Mouse (Mus musculus) MEL (cell line): ENCODE data around the gene Itgb8. TPM values are rescaled to one million over a fixed set of nuclear protein-coding genes. Genes with fewer than 3 reads are reported as not detected.

Experiments
- DNase-seq: peaks from one replicate; pipeline ENCODE4 v3.0.0; 2011; ENCODE audit warnings: low read depth, low spot score
- H3K27ac ChIP-seq: 2 replicates; pipeline ENCODE4 v1.5.1; 2012; ENCODE audit warnings: low read depth, mild to moderate bottlenecking, control low read depth, low read length, moderate library complexity; ENCODE audit not compliant: control insufficient read depth
- H3K27me3 ChIP-seq, 2 experiments: fragments of 150-350 bp in 1 of 2; sonication (generic) in 1 of 2; 2 replicates each; pipeline ENCODE4 v1.6.1; 2012; ENCODE audit warnings: low read length in 2 of 2, mild to moderate bottlenecking in 2 of 2, improper control_type of control experiment in 1 of 2, moderate library complexity in 1 of 2; ENCODE audit not compliant: insufficient read depth in 2 of 2, control insufficient read depth in 1 of 2
- H3K36me3 ChIP-seq, 2 experiments: 2 replicates each; pipeline ENCODE4 v1.6.1; 2012 to 2014; ENCODE audit warnings: low read length in 2 of 2, improper control_type of control experiment in 1 of 2, inconsistent platforms in 1 of 2, mild to moderate bottlenecking in 1 of 2; ENCODE audit not compliant: insufficient read depth in 2 of 2, control insufficient read depth in 1 of 2
- H3K4me1 ChIP-seq, 2 experiments: fragments of 150-350 bp in 1 of 2; sonication (generic) in 1 of 2; 2 replicates each; pipeline ENCODE4 v1.6.1; 2012; ENCODE audit warnings: low read length in 2 of 2, improper control_type of control experiment in 1 of 2, mild to moderate bottlenecking in 1 of 2; ENCODE audit not compliant: insufficient read depth in 2 of 2, control insufficient read depth in 1 of 2
- H3K4me3 ChIP-seq, 2 experiments: fragments of 150-350 bp in 1 of 2; sonication (generic) in 1 of 2; 2 replicates each; pipeline ENCODE4 v1.5.1; 2012; ENCODE audit warnings: low read depth in 2 of 2, low read length in 2 of 2, mild to moderate bottlenecking in 2 of 2, moderate library complexity in 2 of 2, control low read depth in 1 of 2, improper control_type of control experiment in 1 of 2; ENCODE audit not compliant: control insufficient read depth in 1 of 2, insufficient read depth in 1 of 2
- H3K79me2 ChIP-seq: 2 replicates; pipeline ENCODE4 v1.6.1; 2012; ENCODE audit warnings: mild to moderate bottlenecking, low read length, moderate library complexity; ENCODE audit not compliant: control insufficient read depth, poor library complexity, insufficient read depth
- H3K9ac ChIP-seq: 2 replicates; pipeline ENCODE4 v1.6.1; 2012; ENCODE audit warnings: low read depth, mild to moderate bottlenecking, control low read depth, low read length, moderate library complexity; ENCODE audit not compliant: control insufficient read depth, poor library complexity, severe bottlenecking
- H3K9me3 ChIP-seq: fragments of 150-350 bp; sonication (generic); replicated peaks from 2 replicates; pipeline ENCODE4 v1.6.1; 2012; ENCODE audit warnings: mild to moderate bottlenecking, low read length, improper control_type of control experiment, moderate library complexity; ENCODE audit not compliant: insufficient read depth
- CHD1 ChIP-seq: IDR thresholded peaks from 2 replicates; pipeline ENCODE4 v1.6.1; 2012; ENCODE audit warnings: low read depth, mild to moderate bottlenecking, inconsistent platforms, low read length, improper control_type of control experiment
- CTCF ChIP-seq, 3 experiments: IDR thresholded peaks in 2 of 3; conservative IDR thresholded peaks in 1 of 3; 2 replicates each; pipeline ENCODE4 v1.5.1; 2011 to 2012; ENCODE audit warnings: low read length in 3 of 3, low read depth in 2 of 3, mild to moderate bottlenecking in 2 of 3, improper control_type of control experiment in 1 of 3, inconsistent platforms in 1 of 3, mixed read lengths in 1 of 3, moderate library complexity in 1 of 3; ENCODE audit not compliant: control insufficient read depth in 1 of 3, insufficient read depth in 1 of 3, poor library complexity in 1 of 3, severe bottlenecking in 1 of 3
- E2F4 ChIP-seq: IDR thresholded peaks from 2 replicates; pipeline ENCODE4 v1.6.1; 2011; ENCODE audit warnings: low read depth, low read length, improper control_type of control experiment, borderline replicate concordance
- ETS1 ChIP-seq: IDR thresholded peaks from 2 replicates; pipeline ENCODE4 v1.6.1; 2012; ENCODE audit warnings: low read depth, mild to moderate bottlenecking, inconsistent platforms, low read length, improper control_type of control experiment, moderate library complexity
- GATA1 ChIP-seq: IDR thresholded peaks from 2 replicates; pipeline ENCODE4 v1.6.1; 2011; ENCODE audit warnings: low read depth, low read length, improper control_type of control experiment
- HCFC1 ChIP-seq: IDR thresholded peaks from 2 replicates; pipeline ENCODE4 v1.6.1; 2012; ENCODE audit warnings: low read depth, mild to moderate bottlenecking, inconsistent platforms, low read length, improper control_type of control experiment, moderate library complexity
- KAT2A ChIP-seq: conservative IDR thresholded peaks from 2 replicates; pipeline ENCODE4 v1.6.1; 2012; ENCODE audit warnings: low read depth, low read length, improper control_type of control experiment, inconsistent platforms
- MAZ ChIP-seq: IDR thresholded peaks from 2 replicates; pipeline ENCODE4 v1.6.1; 2012; ENCODE audit warnings: low read depth, mild to moderate bottlenecking, inconsistent platforms, low read length, improper control_type of control experiment
- MEF2A ChIP-seq: IDR thresholded peaks from 2 replicates; pipeline ENCODE4 v1.6.1; 2014; ENCODE audit warnings: low read depth, mild to moderate bottlenecking, inconsistent platforms, low read length, improper control_type of control experiment; ENCODE audit not compliant: poor library complexity, insufficient replicate concordance, severe bottlenecking; ENCODE audit errors: extremely low read depth
- MYB ChIP-seq: IDR thresholded peaks from 2 replicates; pipeline ENCODE4 v1.6.1; 2011; ENCODE audit warnings: mild to moderate bottlenecking, low read depth, low read length, improper control_type of control experiment
- MYC ChIP-seq: IDR thresholded peaks from 2 replicates; pipeline ENCODE4 v1.6.1; 2011; ENCODE audit warnings: low read depth, mild to moderate bottlenecking, low read length, improper control_type of control experiment, moderate library complexity
- NELFE ChIP-seq: IDR thresholded peaks from 2 replicates; pipeline ENCODE4 v1.6.1; 2011; ENCODE audit warnings: low read depth, low read length, improper control_type of control experiment
- NRF1 ChIP-seq: IDR thresholded peaks from 2 replicates; pipeline ENCODE4 v1.6.1; 2014; ENCODE audit warnings: low read depth, mild to moderate bottlenecking, inconsistent platforms, low read length, improper control_type of control experiment, moderate library complexity; ENCODE audit not compliant: poor library complexity, insufficient read depth, severe bottlenecking
- POLR2A ChIP-seq, 2 experiments: IDR thresholded peaks; 2 replicates each; pipeline ENCODE4 v1.6.1; 2011 to 2012; ENCODE audit warnings: low read length in 2 of 2, mild to moderate bottlenecking in 2 of 2, control low read depth in 1 of 2, improper control_type of control experiment in 1 of 2, low read depth in 1 of 2, moderate library complexity in 1 of 2; ENCODE audit not compliant: control insufficient read depth in 1 of 2, insufficient read depth in 1 of 2, poor library complexity in 1 of 2
- POLR2AphosphoS2 ChIP-seq: IDR thresholded peaks from 2 replicates; pipeline ENCODE4 v1.6.1; 2011; ENCODE audit warnings: low read length, improper control_type of control experiment
- RAD21 ChIP-seq: IDR thresholded peaks from 2 replicates; pipeline ENCODE4 v1.6.1; 2011; ENCODE audit warnings: mild to moderate bottlenecking, low read depth, low read length, improper control_type of control experiment
- RCOR1 ChIP-seq: IDR thresholded peaks from 2 replicates; pipeline ENCODE4 v1.6.1; 2012; ENCODE audit warnings: low read depth, mild to moderate bottlenecking, inconsistent platforms, low read length, improper control_type of control experiment
- TCF12 ChIP-seq: IDR thresholded peaks from 2 replicates; pipeline ENCODE4 v1.6.1; 2014; ENCODE audit warnings: low read depth, mild to moderate bottlenecking, inconsistent platforms, low read length, improper control_type of control experiment, moderate library complexity
- UBTF ChIP-seq: IDR thresholded peaks from 2 replicates; pipeline ENCODE4 v1.6.1; 2012; ENCODE audit warnings: low read depth, mild to moderate bottlenecking, inconsistent platforms, low read length, improper control_type of control experiment, moderate library complexity, borderline replicate concordance; ENCODE audit not compliant: insufficient read depth
- USF1 ChIP-seq: IDR thresholded peaks from 2 replicates; pipeline ENCODE4 v1.6.1; 2014; ENCODE audit warnings: low read depth, mild to moderate bottlenecking, inconsistent platforms, low read length, improper control_type of control experiment, moderate library complexity
- ZC3H11A ChIP-seq: IDR thresholded peaks from 2 replicates; pipeline ENCODE4 v1.6.1; 2012; ENCODE audit warnings: low read depth, mild to moderate bottlenecking, inconsistent platforms, low read length, improper control_type of control experiment
- ZKSCAN1 ChIP-seq: IDR thresholded peaks from 2 replicates; pipeline ENCODE4 v1.6.1; 2012; ENCODE audit warnings: low read depth, mild to moderate bottlenecking, inconsistent platforms, low read length, improper control_type of control experiment, moderate library complexity
- ZNF384 ChIP-seq: IDR thresholded peaks from 2 replicates; pipeline ENCODE4 v1.6.1; 2012; ENCODE audit warnings: low read depth, mild to moderate bottlenecking, inconsistent platforms, low read length, improper control_type of control experiment
- polyA plus RNA-seq, 2 experiments: library from polyadenylated mRNA; stranded (reverse) in 1 of 2; unstranded in 1 of 2; fragments of >175 nt in 1 of 2; fragments of >200 nt in 1 of 2; gene quantifications; 2 replicates each; pipeline versions ENCODE4 v1.2.1 to v1.2.4; 2012; ENCODE audit warnings: low replicate concordance in 2 of 2, low read depth in 1 of 2; ENCODE audit not compliant: insufficient read length in 2 of 2, insufficient read depth in 1 of 2, missing spikeins in 1 of 2
- total RNA-seq: library from RNA; depleted of rRNA; stranded (reverse); fragments of 300-350 nt; gene quantifications from 2 replicates; pipeline ENCODE4 v1.2.3, GENCODE M21; 2012

Itgb8 gene
- total and polyA plus RNA-seq, 3 experiments, result not detected

- no peak for TF ChIP-seq KAT2A
Measured at GRCm38 (mm10) chr12:119215225-119215624, 23.4 kb downstream of the Itgb8 start (continued).

- H3K27me3 ChIP-seq, result no peaks in the 10 kb centered on the region
- H3K9me3 ChIP-seq, result no peaks in the 10 kb centered on the region
- H3K4me3 ChIP-seq, result no peak overlapping the region
- TF ChIP-seq USF1, result no peak
- no peak for TF ChIP-seq CTCF (IDR thresholded peaks at IDR 0.05 in 2 of 3, conservative IDR thresholded peaks at IDR 0.05 in 1 of 3; ENCODE audit: control insufficient read depth in 1 of 3, insufficient read depth in 1 of 3, low read depth in 2 of 3, low read length in 3 of 3, poor library complexity in 1 of 3, severe bottlenecking in 1 of 3)
- TF ChIP-seq NELFE, result no peak
- no peak for TF ChIP-seq POLR2A (IDR thresholded peaks at IDR 0.05; ENCODE audit: control insufficient read depth in 1 of 2, insufficient read depth in 1 of 2, low read depth in 1 of 2, low read length in 2 of 2, poor library complexity in 1 of 2)
- TF ChIP-seq NRF1, result no peak
- no peak for TF ChIP-seq ZC3H11A
- TF ChIP-seq CHD1, result no peak
- no peak for TF ChIP-seq RAD21
- no peak for TF ChIP-seq HCFC1
- TF ChIP-seq TCF12, result no peak
- TF ChIP-seq, all 39 proteins: peak for 0
- no peak overlapping the region for H3K9ac ChIP-seq
- no peaks in the 10 kb centered on the region for H3K79me2 ChIP-seq
- H3K4me1 ChIP-seq, result no peaks in the 10 kb centered on the region
- no peak for DNase-seq
- H3K36me3 ChIP-seq, result no peaks in the 10 kb centered on the region
- H3K27ac ChIP-seq, result no peak overlapping the region
Measured at GRCm38 (mm10) chr12:119211533-119211932, 27.1 kb downstream of the Itgb8 start.

DNA sequence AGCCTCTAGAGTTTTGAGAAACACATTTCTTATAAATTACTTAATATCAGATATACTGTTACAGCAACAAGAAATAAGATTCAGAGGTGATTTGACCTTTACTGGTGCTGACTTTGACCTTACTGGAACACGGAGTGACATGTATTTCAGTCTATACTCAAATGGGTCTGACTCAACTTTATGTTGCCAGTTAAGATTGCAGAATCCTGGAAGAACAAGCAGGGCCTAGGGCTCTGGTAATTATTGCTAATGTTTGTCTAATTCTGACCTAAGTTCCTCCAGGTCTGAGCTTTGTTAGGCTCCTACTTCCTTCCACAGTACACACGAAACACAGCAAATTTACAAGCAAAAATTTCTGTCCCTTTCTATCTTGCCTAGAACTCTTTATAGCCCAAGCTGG lies 28.0 kb downstream of the Itgb8 start:
- Histone ChIP-seq H3K36me3 (no peaks in the 10 kb centered on the region), H3K27ac (no peak overlapping the region), H3K4me1 (no peaks in the 10 kb centered on the region), H3K79me2 (no peaks in the 10 kb centered on the region), H3K4me3 (no peak overlapping the region), H3K27me3 (no peaks in the 10 kb centered on the region), H3K9me3 (no peaks in the 10 kb centered on the region), H3K9ac (no peak overlapping the region)
- TF ChIP-seq POLR2A (IDR thresholded peaks at IDR 0.05; ENCODE audit: control insufficient read depth in 1 of 2, insufficient read depth in 1 of 2, low read depth in 1 of 2, low read length in 2 of 2, poor library complexity in 1 of 2), result no peak
- TF ChIP-seq USF1, result no peak
- TF ChIP-seq ZNF384, result no peak
- TF ChIP-seq MYB, result no peak
- no peak for TF ChIP-seq POLR2AphosphoS2
- TF ChIP-seq NRF1, result no peak
- TF ChIP-seq RCOR1, result no peak
- TF ChIP-seq MYC, result no peak
- no peak for TF ChIP-seq E2F4
- TF ChIP-seq ZKSCAN1, result no peak
- TF ChIP-seq GATA1, result no peak
- TF ChIP-seq CTCF (IDR thresholded peaks at IDR 0.05 in 2 of 3, conservative IDR thresholded peaks at IDR 0.05 in 1 of 3; ENCODE audit: control insufficient read depth in 1 of 3, insufficient read depth in 1 of 3, low read depth in 2 of 3, low read length in 3 of 3, poor library complexity in 1 of 3, severe bottlenecking in 1 of 3), result no peak
- no peak for TF ChIP-seq MAZ
- no peak for TF ChIP-seq ETS1
- no peak for TF ChIP-seq CHD1
- TF ChIP-seq UBTF, result no peak
- no peak for TF ChIP-seq MEF2A
- TF ChIP-seq HCFC1, result no peak
- DNase-seq, result no peak
